Mouse (Mus musculus) limb, embryonic 14.5 days (tissue): Measurements from ENCODE around the gene Clic3. TPM values are rescaled to one million over a fixed set of nuclear protein-coding genes. Genes with fewer than 3 reads are reported as not detected.

Experiments used
- ATAC-seq: fragments of 200-750 bp; cut with Nextera tagmentation; 2 replicates; pipeline ENCODE4 v1.8.0; 2017; ENCODE audit warnings: low read depth, moderate number of reproducible peaks, moderate TSS enrichment; ENCODE audit not compliant: low FRiP score
- DNase-seq: peaks from one replicate; pipeline ENCODE4 v3.0.0-alpha.2; 2015; ENCODE audit warnings: low spot score
- H3K27ac ChIP-seq: fragments of 300-500 bp; sonication (generic); replicated peaks from 2 replicates; pipeline ENCODE4 v1.5.1; 2014; ENCODE audit warnings: low read depth, mild to moderate bottlenecking, low read length, moderate library complexity, mixed read lengths
- H3K27me3 ChIP-seq: fragments of 300-500 bp; sonication (generic); 2 replicates; pipeline ENCODE4 v1.6.1; 2014; ENCODE audit warnings: low read length, mixed read lengths; ENCODE audit not compliant: control insufficient read depth, insufficient read depth
- H3K36me3 ChIP-seq: fragments of 300-500 bp; sonication (generic); 2 replicates; pipeline ENCODE4 v1.6.1; 2014; ENCODE audit warnings: mild to moderate bottlenecking, low read length, moderate library complexity, mixed read lengths; ENCODE audit not compliant: control insufficient read depth, insufficient read depth
- H3K4me1 ChIP-seq: fragments of 300-500 bp; sonication (generic); 2 replicates; pipeline ENCODE4 v1.6.1; 2014; ENCODE audit warnings: antibody characterized with exemption, low read length, mixed read lengths; ENCODE audit not compliant: control insufficient read depth, insufficient read depth
- H3K4me2 ChIP-seq: fragments of 300-500 bp; sonication (generic); replicated peaks from 2 replicates; pipeline ENCODE4 v1.6.1; 2014; ENCODE audit warnings: low read depth, mild to moderate bottlenecking, low read length, moderate library complexity; ENCODE audit not compliant: severe bottlenecking
- H3K4me3 ChIP-seq: fragments of 300-500 bp; sonication (generic); replicated peaks from 2 replicates; pipeline ENCODE4 v1.5.1; 2014; ENCODE audit warnings: low read length
- H3K9ac ChIP-seq: fragments of 300-500 bp; sonication (generic); 2 replicates; pipeline ENCODE4 v1.6.1; 2014; ENCODE audit warnings: mild to moderate bottlenecking, low read depth, low read length, moderate library complexity; ENCODE audit not compliant: severe bottlenecking
- H3K9me3 ChIP-seq: fragments of 300-500 bp; sonication (generic); 2 replicates; pipeline ENCODE4 v1.6.1; 2016; ENCODE audit warnings: low read length; ENCODE audit not compliant: control insufficient read depth
- POLR2A ChIP-seq: fragments of 200-500 bp; IDR thresholded peaks from 2 replicates; pipeline ENCODE4 v1.8.0; 2012; ENCODE audit warnings: inconsistent platforms, mild to moderate bottlenecking, moderate library complexity, borderline replicate concordance; ENCODE audit not compliant: insufficient read depth, insufficient read length; ENCODE audit errors: extremely low read depth
- WGBS: fragments of 180-500 bp; shearing (Covaris S2); extraction: QIAGEN DNeasy Blood & Tissue Kit; methylation state at CpG from one replicate; pipeline ENCODE4 v1.1.7; 2014; 5-methylcytosine and 5-hydroxymethylcytosine counted together
- polyA plus RNA-seq, 2 experiments: library from polyadenylated mRNA; depleted of rRNA in 1 of 2; stranded (reverse) in 1 of 2; unstranded in 1 of 2; fragments of >200 nt; fragmentation: Nextera tagmentation in 1 of 2; extraction: Ambion mirVana in 1 of 2; gene quantifications; 2 replicates each; pipeline versions ENCODE4 v1.2.1 to v1.2.3; 2012 to 2014

Clic3 gene
- polyA plus RNA-seq, 2 experiments, result 10.9 to 22.5 TPM

GRCm38 (mm10) chr2:25422587-25423410 is 33.8 kb upstream of the Clic3 start, which contains the start of gene Fut7:
TSS of gene Fut7 (plus strand) at chr2:25423267.
- H3K9me3 ChIP-seq, result no peaks in the 10 kb centered on the region
- no peak within 1 kb of the TSS for H3K9ac ChIP-seq
- no peaks in the 10 kb centered on the region for H3K27me3 ChIP-seq
- no peaks in the 10 kb centered on the region for H3K36me3 ChIP-seq
- 53% methylated on average over 17 of the region's 17 CpGs for WGBS
- H3K27ac ChIP-seq, result no peak within 1 kb of the TSS
- ATAC-seq (no peak), DNase-seq (no peak)
- H3K4me1 ChIP-seq, result no peaks in the 10 kb centered on the region
- no peak for TF ChIP-seq POLR2A
- H3K4me3 ChIP-seq, result no peak within 1 kb of the TSS
- no peak within 1 kb of the TSS for H3K4me2 ChIP-seq

DNA sequence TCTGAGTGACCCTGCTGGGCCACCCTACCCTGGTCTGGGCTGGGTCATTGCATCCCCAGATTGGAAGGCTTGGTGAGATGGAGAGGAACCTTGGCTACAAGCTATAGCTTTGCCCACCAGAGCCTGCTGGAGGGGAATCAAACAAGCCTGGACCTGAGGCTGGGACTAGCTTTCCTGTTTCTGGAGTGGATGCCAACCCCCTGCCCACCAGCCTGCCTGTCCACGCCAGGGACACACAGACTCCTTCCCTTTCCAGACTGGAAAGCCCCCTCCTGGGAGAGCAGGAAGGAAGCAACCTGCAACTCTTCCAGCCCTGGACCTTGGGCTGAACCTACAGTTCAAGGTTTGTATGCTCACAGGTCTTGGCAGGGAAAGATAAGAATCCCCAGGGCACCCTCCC is 33.0 kb upstream of the Clic3 start:
- H3K36me3 ChIP-seq, result no peaks in the 10 kb centered on the region
- ATAC-seq (no peak), DNase-seq (no peak)
- TF ChIP-seq POLR2A, result no peak
- no peak overlapping the region for H3K27ac ChIP-seq
- H3K9me3 ChIP-seq, result no peaks in the 10 kb centered on the region
- 50% methylated on average over 1 of the region's 1 CpGs for WGBS
- no peak overlapping the region for H3K9ac ChIP-seq
- H3K4me1 ChIP-seq, result no peaks in the 10 kb centered on the region
- H3K4me2 ChIP-seq, result no peak overlapping the region
- no peaks in the 10 kb centered on the region for H3K27me3 ChIP-seq
- no peak overlapping the region for H3K4me3 ChIP-seq

- Histone ChIP-seq H3K9ac (no peak overlapping the region), H3K36me3 (no peaks in the 10 kb centered on the region), H3K4me1 (peaks cover 3% of the 10 kb centered on the region; the same call in 1 of the 2 replicates), H3K4me3 (no peak overlapping the region), H3K4me2 (no peak overlapping the region), H3K27ac (no peak overlapping the region), H3K27me3 (no peaks in the 10 kb centered on the region; the same call in 1 of the 2 replicates), H3K9me3 (no peaks in the 10 kb centered on the region)
- DNase-seq (no peak), ATAC-seq (no peak)
- no peak for TF ChIP-seq POLR2A
- WGBS, result 52% methylated on average over 27 of the region's 27 CpGs
These were observed 31.2 kb upstream of the Clic3 start for GRCm38 (mm10) chr2:25425481-25425880.

DNA sequence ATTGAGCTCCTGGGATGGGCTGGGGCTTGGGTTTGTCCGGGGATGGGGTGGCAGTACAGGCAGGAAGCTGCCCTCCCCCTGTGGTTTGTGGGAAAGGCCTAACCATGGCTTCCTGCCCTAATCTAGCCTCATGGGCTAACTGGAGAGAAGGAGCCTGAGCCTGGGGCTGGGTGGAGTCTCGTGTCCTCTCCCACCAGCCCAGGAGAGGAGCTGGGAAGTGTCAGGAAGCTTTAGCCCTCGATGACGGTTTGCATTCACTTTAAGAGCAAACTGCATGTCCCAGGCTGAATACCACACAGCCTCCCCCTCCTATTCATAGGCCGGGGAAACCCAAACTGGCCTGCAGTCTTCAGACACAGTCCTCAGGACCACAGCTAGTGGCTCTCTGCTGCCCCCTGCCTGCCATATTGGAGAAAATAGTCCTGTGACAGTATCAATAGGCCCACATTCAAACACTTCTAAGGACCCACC is 29.9 kb upstream of the Clic3 start:
- WGBS, result 26% methylated on average over 5 of the region's 5 CpGs
- no peak overlapping the region for H3K9ac ChIP-seq
- H3K4me3 ChIP-seq, result no peak overlapping the region
- H3K4me1 ChIP-seq, result peaks cover 3% of the 10 kb centered on the region; the same call in 1 of the 2 replicates
- no peak overlapping the region for H3K27ac ChIP-seq
- TF ChIP-seq POLR2A, result no peak
- no peaks in the 10 kb centered on the region; the same call in 1 of the 2 replicates for H3K27me3 ChIP-seq
- DNase-seq (peak; percentile 85), ATAC-seq (no peak)
- no peaks in the 10 kb centered on the region for H3K9me3 ChIP-seq
- H3K36me3 ChIP-seq, result no peaks in the 10 kb centered on the region
- H3K4me2 ChIP-seq, result no peak overlapping the region

DNA sequence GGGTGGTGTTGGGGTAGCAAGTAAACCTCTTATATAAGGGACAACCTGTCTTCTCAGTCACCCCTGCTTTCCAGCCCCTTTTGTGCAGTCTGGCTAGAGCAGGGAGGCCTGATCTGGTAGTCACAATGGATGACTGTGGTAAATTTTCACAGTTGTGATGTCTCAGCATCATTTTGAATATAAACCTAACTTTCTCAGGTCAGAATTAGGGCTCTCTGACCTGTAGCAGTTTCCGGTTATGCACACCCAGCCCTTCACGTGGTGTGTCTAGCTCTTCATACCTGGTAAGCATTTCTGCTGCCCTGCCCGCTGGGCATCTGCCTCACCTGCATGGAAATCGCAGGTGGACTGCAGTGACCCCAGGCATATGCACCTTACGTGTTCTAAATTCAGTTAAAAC is 29.4 kb upstream of the Clic3 start:
- H3K36me3 ChIP-seq, result no peaks in the 10 kb centered on the region
- no peak overlapping the region for H3K9ac ChIP-seq
- no peak overlapping the region for H3K27ac ChIP-seq
- TF ChIP-seq POLR2A, result no peak
- ATAC-seq (no peak), DNase-seq (no peak)
- H3K4me1 ChIP-seq, result peaks cover 3% of the 10 kb centered on the region; the same call in 1 of the 2 replicates
- 91% methylated on average over 5 of the region's 5 CpGs for WGBS
- H3K4me3 ChIP-seq, result no peak overlapping the region
- no peaks in the 10 kb centered on the region; the same call in 1 of the 2 replicates for H3K27me3 ChIP-seq
- H3K9me3 ChIP-seq, result no peaks in the 10 kb centered on the region
- H3K4me2 ChIP-seq, result no peak overlapping the region
